Mouse (Mus musculus) kidney, embryonic 16.5 days (tissue): ENCODE measurements at regions not wholly inside any gene's neighbourhood (a gene's known extent, or its start where the extent isn't known, plus 50 kb on each side); places are given as distances from the start of the nearest gene placed in this dataset.

Source experiments
- ATAC-seq: fragments of 200-750 bp; cut with Nextera tagmentation; 2 replicates; pipeline ENCODE4 v1.8.0; 2017; ENCODE audit warnings: moderate TSS enrichment; ENCODE audit not compliant: low FRiP score, low TSS enrichment
- H3K27ac ChIP-seq: fragments of 300-500 bp; sonication (generic); 2 replicates; pipeline ENCODE4 v1.5.1; 2014; ENCODE audit warnings: low read length
- H3K27me3 ChIP-seq: fragments of 300-500 bp; sonication (generic); 2 replicates; pipeline ENCODE4 v1.6.1; 2014; ENCODE audit warnings: low read length, control low read depth, mixed read lengths; ENCODE audit not compliant: insufficient read depth
- H3K36me3 ChIP-seq: fragments of 300-500 bp; sonication (generic); 2 replicates; pipeline ENCODE4 v1.6.1; 2014; ENCODE audit warnings: low read length, control low read depth, mixed read lengths; ENCODE audit not compliant: insufficient read depth
- H3K4me1 ChIP-seq: fragments of 300-500 bp; sonication (generic); 2 replicates; pipeline ENCODE4 v1.6.1; 2014; ENCODE audit warnings: low read length, control low read depth, mixed read lengths; ENCODE audit not compliant: insufficient read depth
- H3K4me2 ChIP-seq: fragments of 300-500 bp; sonication (generic); replicated peaks from 2 replicates; pipeline ENCODE4 v1.6.1; 2014; ENCODE audit warnings: low read depth, low read length
- H3K4me3 ChIP-seq: fragments of 300-500 bp; sonication (generic); 2 replicates; pipeline ENCODE4 v1.5.1; 2014; ENCODE audit warnings: mild to moderate bottlenecking, low read length
- H3K9ac ChIP-seq: fragments of 300-500 bp; sonication (generic); replicated peaks from 2 replicates; pipeline ENCODE4 v1.6.1; 2014; ENCODE audit warnings: low read length
- H3K9me3 ChIP-seq: fragments of 300-500 bp; sonication (generic); 2 replicates; pipeline ENCODE4 v1.6.1; 2016; ENCODE audit warnings: low read length, control low read depth
- WGBS: fragments of 180-500 bp; shearing (Covaris S2); extraction: QIAGEN DNeasy Blood & Tissue Kit; methylation state at CpG from one replicate; pipeline ENCODE4 v1.1.7; 2014; 5-methylcytosine and 5-hydroxymethylcytosine counted together

GRCm38 (mm10) chr15:62151690-62152089 is 1228.9 kb upstream of the A1bg start:
- Histone ChIP-seq H3K9ac (no peak overlapping the region), H3K27ac (no peak overlapping the region), H3K36me3 (no peaks in the 10 kb centered on the region), H3K4me3 (no peak overlapping the region), H3K27me3 (no peaks in the 10 kb centered on the region), H3K4me1 (no peaks in the 10 kb centered on the region; the same call in 1 of the 2 replicates), H3K4me2 (no peak overlapping the region), H3K9me3 (no peaks in the 10 kb centered on the region)
- no peak for ATAC-seq
- WGBS, result 98% methylated on average over 3 of the region's 3 CpGs

GRCm38 (mm10) chr15:62150296-62150695 is 1227.5 kb upstream of the A1bg start:
- H3K27ac ChIP-seq, result no peak overlapping the region
- H3K27me3 ChIP-seq, result no peaks in the 10 kb centered on the region
- H3K4me2 ChIP-seq, result no peak overlapping the region
- no peaks in the 10 kb centered on the region for H3K9me3 ChIP-seq
- no peak overlapping the region for H3K9ac ChIP-seq
- H3K4me3 ChIP-seq, result no peak overlapping the region
- ATAC-seq, result no peak
- 78% methylated on average over 4 of the region's 4 CpGs for WGBS
- no peaks in the 10 kb centered on the region for H3K36me3 ChIP-seq
- no peaks in the 10 kb centered on the region; the same call in 1 of the 2 replicates for H3K4me1 ChIP-seq

GRCm38 (mm10) chr15:62148680-62149237 is 1225.9 kb upstream of the A1bg start:
- Histone ChIP-seq H3K4me2 (no peak overlapping the region), H3K4me1 (no peaks in the 10 kb centered on the region; the same call in 1 of the 2 replicates), H3K9ac (no peak overlapping the region), H3K27me3 (no peaks in the 10 kb centered on the region), H3K36me3 (no peaks in the 10 kb centered on the region), H3K4me3 (no peak overlapping the region), H3K27ac (no peak overlapping the region), H3K9me3 (no peaks in the 10 kb centered on the region)
- WGBS, result 93% methylated on average over 10 of the region's 10 CpGs
- no peak for ATAC-seq

GRCm38 (mm10) chr15:62147343-62147953 is 1224.6 kb upstream of the A1bg start:
- Histone ChIP-seq H3K27ac (no peak overlapping the region), H3K4me2 (no peak overlapping the region), H3K27me3 (no peaks in the 10 kb centered on the region), H3K4me1 (no peaks in the 10 kb centered on the region; the same call in 1 of the 2 replicates), H3K4me3 (no peak overlapping the region), H3K36me3 (no peaks in the 10 kb centered on the region), H3K9me3 (no peaks in the 10 kb centered on the region), H3K9ac (no peak overlapping the region)
- no peak for ATAC-seq
- WGBS, result 28% methylated on average over 5 of the region's 5 CpGs

GRCm38 (mm10) chr15:62145643-62146285 is 1223.0 kb upstream of the A1bg start:
- H3K27me3 ChIP-seq, result no peaks in the 10 kb centered on the region
- no peak overlapping the region for H3K9ac ChIP-seq
- H3K4me1 ChIP-seq, result no peaks in the 10 kb centered on the region; the same call in 1 of the 2 replicates
- H3K27ac ChIP-seq, result no peak overlapping the region
- no peak overlapping the region for H3K4me3 ChIP-seq
- no peaks in the 10 kb centered on the region for H3K36me3 ChIP-seq
- WGBS, result 89% methylated on average over 4 of the region's 4 CpGs
- H3K4me2 ChIP-seq, result no peak overlapping the region
- ATAC-seq, result no peak
- no peaks in the 10 kb centered on the region for H3K9me3 ChIP-seq

- ATAC-seq, result no peak
- no peak overlapping the region for H3K9ac ChIP-seq
- H3K27me3 ChIP-seq, result no peaks in the 10 kb centered on the region
- 92% methylated on average over 10 of the region's 10 CpGs for WGBS
- no peaks in the 10 kb centered on the region for H3K9me3 ChIP-seq
- H3K4me1 ChIP-seq, result no peaks in the 10 kb centered on the region; the same call in 1 of the 2 replicates
- no peaks in the 10 kb centered on the region for H3K36me3 ChIP-seq
- H3K4me2 ChIP-seq, result no peak overlapping the region
- H3K4me3 ChIP-seq, result no peak overlapping the region
- H3K27ac ChIP-seq, result no peak overlapping the region
These were observed 1222.2 kb upstream of the A1bg start for GRCm38 (mm10) chr15:62144776-62145564.

- no peaks in the 10 kb centered on the region for H3K36me3 ChIP-seq
- peaks cover 23% of the 10 kb centered on the region for H3K4me1 ChIP-seq
- H3K4me2 ChIP-seq, result no peak overlapping the region
- no peaks in the 10 kb centered on the region for H3K9me3 ChIP-seq
- no peak for ATAC-seq
- H3K27me3 ChIP-seq, result no peaks in the 10 kb centered on the region
- 53% methylated on average over 4 of the region's 4 CpGs for WGBS
- no peak overlapping the region for H3K4me3 ChIP-seq
- 0 out of 2 replicates have a peak overlapping the region, but pooled peaks have one; percentile 5 for H3K27ac ChIP-seq
- no peak overlapping the region for H3K9ac ChIP-seq
These were observed 1217.0 kb upstream of the A1bg start for GRCm38 (mm10) chr15:62139859-62140258.

GRCm38 (mm10) chr15:62139192-62139591 is 1216.4 kb upstream of the A1bg start:
- WGBS, result 30% methylated on average over 5 of the region's 5 CpGs
- peak; percentile 50; the same call in 1 of the 2 replicates for ATAC-seq

GRCm38 (mm10) chr15:62138701-62139100 is 1215.9 kb upstream of the A1bg start:
- 86% methylated on average over 6 of the region's 6 CpGs for WGBS
- Histone ChIP-seq H3K9me3 (no peaks in the 10 kb centered on the region), H3K36me3 (no peaks in the 10 kb centered on the region), H3K27ac (0 out of 2 replicates have a peak overlapping the region, but pooled peaks have one; percentile 15), H3K4me1 (peaks cover 25% of the 10 kb centered on the region), H3K4me2 (no peak overlapping the region), H3K9ac (no peak overlapping the region), H3K4me3 (no peak overlapping the region), H3K27me3 (no peaks in the 10 kb centered on the region)
- ATAC-seq, result no peak

More at GRCm38 (mm10) chr15:62139192-62139591, 1216.4 kb upstream of the A1bg start:
- Histone ChIP-seq H3K27ac (0 out of 2 replicates have a peak overlapping the region, but pooled peaks have one; percentile 15), H3K4me2 (no peak overlapping the region), H3K27me3 (no peaks in the 10 kb centered on the region), H3K4me3 (no peak overlapping the region), H3K9ac (no peak overlapping the region), H3K9me3 (no peaks in the 10 kb centered on the region), H3K36me3 (no peaks in the 10 kb centered on the region), H3K4me1 (peaks cover 24% of the 10 kb centered on the region)
